Mouse (Mus musculus) testis, adult 2 months (tissue): ENCODE data around the gene Fpgs. TPM values are rescaled to one million over a fixed set of nuclear protein-coding genes. Genes with fewer than 3 reads are reported as not detected.

Experiments
- H3K27ac ChIP-seq: fragments of 200-500 bp; 2 replicates; pipeline ENCODE4 v1.5.1; 2012; ENCODE audit warnings: low read depth, low read length; ENCODE audit not compliant: control insufficient read depth, insufficient read depth
- H3K27me3 ChIP-seq: fragments of 200-500 bp; 2 replicates; pipeline ENCODE4 v1.6.1; 2012; ENCODE audit warnings: mild to moderate bottlenecking, low read length, moderate library complexity; ENCODE audit not compliant: control insufficient read depth, insufficient read depth
- H3K36me3 ChIP-seq: fragments of 200-500 bp; 2 replicates; pipeline ENCODE4 v1.6.1; 2012; ENCODE audit warnings: mild to moderate bottlenecking, low read length; ENCODE audit not compliant: control insufficient read depth, insufficient read depth
- H3K4me1 ChIP-seq: fragments of 200-500 bp; 2 replicates; pipeline ENCODE4 v1.6.1; 2012; ENCODE audit warnings: low read length; ENCODE audit not compliant: control insufficient read depth, insufficient read depth
- H3K4me3 ChIP-seq: fragments of 200-500 bp; 2 replicates; pipeline ENCODE4 v1.5.1; 2012; ENCODE audit warnings: low read depth, mild to moderate bottlenecking, low read length, moderate library complexity, mixed read lengths; ENCODE audit not compliant: control insufficient read depth
- CTCF ChIP-seq: fragments of 200-500 bp; IDR thresholded peaks from 2 replicates; pipeline ENCODE4 v1.5.1; 2012; ENCODE audit warnings: low read depth, mild to moderate bottlenecking, inconsistent platforms, low read length, moderate library complexity; ENCODE audit not compliant: control insufficient read depth, insufficient read depth, insufficient replicate concordance
- POLR2A ChIP-seq: fragments of 200-500 bp; IDR thresholded peaks from 2 replicates; pipeline ENCODE4 v1.6.1; 2012; ENCODE audit warnings: low read depth, mild to moderate bottlenecking, inconsistent platforms, low read length, moderate library complexity; ENCODE audit not compliant: control insufficient read depth
- polyA plus RNA-seq: library from polyadenylated mRNA; depleted of rRNA; stranded (reverse); fragments of >200 nt; gene quantifications from 2 replicates; pipeline ENCODE4 v1.2.3, GENCODE M21; 2012

Fpgs gene
- polyA plus RNA-seq, 1 experiment, result 39.4 TPM

GRCm38 (mm10) chr2:32644083-32644482, 59.9 kb downstream of the Fpgs start:
- H3K27me3 ChIP-seq, result no peaks in the 10 kb centered on the region
- H3K4me3 ChIP-seq, result no peak overlapping the region
- no peak overlapping the region for H3K27ac ChIP-seq
- H3K4me1 ChIP-seq, result peaks cover 13% of the 10 kb centered on the region
- TF ChIP-seq POLR2A, result no peak
- no peak for TF ChIP-seq CTCF
- no peaks in the 10 kb centered on the region for H3K36me3 ChIP-seq

- TF ChIP-seq POLR2A (no peak), CTCF (no peak)
- Histone ChIP-seq H3K36me3 (no peaks in the 10 kb centered on the region), H3K4me3 (no peak overlapping the region), H3K4me1 (peaks cover 13% of the 10 kb centered on the region), H3K27me3 (no peaks in the 10 kb centered on the region), H3K27ac (no peak overlapping the region)
Observed at GRCm38 (mm10) chr2:32642813-32643212, 61.1 kb downstream of the Fpgs start.

DNA sequence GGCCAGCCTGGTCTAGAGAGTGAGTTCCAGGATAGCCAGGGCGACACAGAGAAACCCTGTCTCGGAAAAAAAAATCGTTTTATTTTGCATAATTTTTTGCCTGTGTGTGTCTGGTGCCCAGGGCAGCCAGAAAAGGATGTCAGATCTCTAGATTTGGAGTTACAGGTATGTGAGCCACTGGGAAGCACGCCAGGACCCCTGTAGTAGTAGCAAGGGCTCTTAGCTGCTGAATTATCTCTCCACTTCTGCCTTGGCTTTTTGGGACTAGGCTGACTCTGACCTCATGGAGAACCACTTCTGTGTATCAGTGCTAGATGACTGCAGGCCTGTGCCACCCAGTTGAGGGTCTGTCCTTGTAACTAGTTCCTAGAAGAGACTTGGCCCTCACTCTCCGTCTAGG, 62.1 kb downstream of the Fpgs start:
- Histone ChIP-seq H3K4me1 (peaks cover 13% of the 10 kb centered on the region), H3K27ac (no peak overlapping the region), H3K27me3 (no peaks in the 10 kb centered on the region)

GRCm38 (mm10) chr2:32640550-32641051, 63.3 kb downstream of the Fpgs start:
- Histone ChIP-seq H3K27ac (no peak overlapping the region), H3K4me1 (peaks cover 5% of the 10 kb centered on the region; the same call in 1 of the 2 replicates), H3K36me3 (no peaks in the 10 kb centered on the region), H3K27me3 (no peaks in the 10 kb centered on the region), H3K4me3 (no peak overlapping the region)
- no peak for TF ChIP-seq POLR2A
- TF ChIP-seq CTCF, result no peak

More for the DNA sequence above, 62.1 kb downstream of the Fpgs start:
- TF ChIP-seq POLR2A, result no peak
- no peak for TF ChIP-seq CTCF
- Histone ChIP-seq H3K4me3 (no peak overlapping the region), H3K36me3 (no peaks in the 10 kb centered on the region)

- H3K36me3 ChIP-seq, result no peaks in the 10 kb centered on the region
- H3K4me1 ChIP-seq, result no peaks in the 10 kb centered on the region
- H3K27me3 ChIP-seq, result no peaks in the 10 kb centered on the region
- no peak overlapping the region for H3K4me3 ChIP-seq
- no peak for TF ChIP-seq CTCF
- TF ChIP-seq POLR2A, result no peak
- H3K27ac ChIP-seq, result no peak overlapping the region
Observed at GRCm38 (mm10) chr2:32639632-32640031, 64.3 kb downstream of the Fpgs start.

DNA sequence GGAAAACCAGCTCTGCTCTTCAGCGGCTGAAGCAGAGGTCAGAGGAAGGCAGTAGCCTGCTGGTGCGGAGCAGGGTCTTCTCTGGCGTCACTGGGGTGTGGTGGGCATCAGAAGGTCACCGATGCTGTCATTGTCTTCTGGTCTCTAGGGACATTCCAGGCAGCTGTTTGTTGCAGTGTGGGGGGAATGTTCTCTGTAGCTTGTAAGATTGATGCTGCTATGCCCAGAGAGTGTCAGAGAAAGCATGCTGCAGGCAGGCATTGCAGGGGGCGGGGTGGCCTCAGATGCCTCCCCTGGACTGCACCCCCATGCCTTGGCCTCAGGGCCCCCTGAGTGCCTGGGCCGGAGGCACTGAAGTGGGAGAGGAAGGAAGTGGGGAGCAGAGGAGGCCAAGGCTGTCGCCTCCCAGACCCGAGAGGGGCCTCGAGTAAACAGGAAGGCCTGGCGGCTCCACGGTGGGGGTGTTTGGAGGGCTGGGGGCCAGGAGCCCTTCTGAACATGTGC, 66.1 kb downstream of the Fpgs start:
- Histone ChIP-seq H3K36me3 (no peaks in the 10 kb centered on the region), H3K27me3 (no peaks in the 10 kb centered on the region), H3K4me1 (no peaks in the 10 kb centered on the region), H3K4me3 (no peak overlapping the region), H3K27ac (no peak overlapping the region)
- TF ChIP-seq POLR2A, result no peak
- no peak for TF ChIP-seq CTCF

GRCm38 (mm10) chr2:32636617-32637016, 67.3 kb downstream of the Fpgs start:
- Histone ChIP-seq H3K4me3 (no peak overlapping the region), H3K27me3 (no peaks in the 10 kb centered on the region), H3K4me1 (no peaks in the 10 kb centered on the region; the same call in 1 of the 2 replicates), H3K27ac (no peak overlapping the region), H3K36me3 (no peaks in the 10 kb centered on the region)
- TF ChIP-seq POLR2A, result no peak
- no peak for TF ChIP-seq CTCF

DNA sequence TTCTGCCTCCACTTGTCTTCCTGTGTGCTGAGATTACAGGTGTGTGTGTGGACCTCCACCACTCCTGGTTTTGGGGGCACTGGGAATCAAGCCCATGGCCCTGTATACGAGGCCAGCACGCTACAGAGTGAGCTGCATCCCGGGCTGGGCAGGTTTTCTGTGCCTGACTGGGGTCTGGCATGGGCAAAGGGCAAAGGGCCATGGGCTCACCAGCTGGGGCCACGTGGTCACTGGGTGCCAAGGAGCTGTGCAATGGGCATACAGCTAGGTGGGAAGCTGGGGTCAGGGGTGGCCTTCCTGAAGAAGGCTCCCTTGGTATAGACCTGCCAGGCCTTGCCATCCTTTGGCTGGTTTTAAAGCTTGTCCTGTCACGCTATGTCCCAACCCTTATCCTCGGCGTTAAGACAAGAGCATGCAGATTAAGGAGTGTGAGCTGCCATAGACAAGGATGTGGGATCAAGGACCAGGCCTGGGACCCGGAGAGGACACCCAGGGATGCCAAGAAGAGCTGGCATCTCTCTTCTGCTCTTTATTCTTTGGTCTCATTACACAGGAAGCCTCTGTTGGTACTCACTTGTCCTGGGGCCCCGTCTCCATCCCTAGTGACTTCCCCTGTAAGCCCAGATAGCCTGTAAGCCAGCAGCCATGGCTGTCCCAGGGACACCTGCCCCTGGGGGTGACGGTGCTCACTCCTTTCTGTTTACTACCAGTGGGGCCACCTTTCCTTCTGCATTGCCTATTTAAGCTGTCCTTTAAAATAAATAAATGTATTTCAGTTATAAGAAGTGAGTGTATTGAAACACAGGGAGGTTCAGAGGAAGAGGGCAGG, 69.5 kb downstream of the Fpgs start:
- Histone ChIP-seq H3K27me3 (no peaks in the 10 kb centered on the region), H3K4me3 (no peak overlapping the region), H3K36me3 (no peaks in the 10 kb centered on the region), H3K27ac (no peak overlapping the region), H3K4me1 (peaks cover 2% of the 10 kb centered on the region)
- TF ChIP-seq CTCF (no peak), POLR2A (no peak)
